Mouse (Mus musculus) forebrain, embryonic 11.5 days (tissue): ENCODE results near the gene Mamdc2. TPM values are rescaled to one million over a fixed set of nuclear protein-coding genes. Genes with fewer than 3 reads are reported as not detected.

Source experiments
- ATAC-seq: fragments of 200-750 bp; cut with Nextera tagmentation; replicated peaks from 2 replicates; pipeline ENCODE4 v1.8.0; 2017; ENCODE audit warnings: moderate TSS enrichment; ENCODE audit not compliant: low FRiP score
- DNase-seq: peaks from one replicate; pipeline ENCODE4 v3.0.0-alpha.2; 2017; ENCODE audit warnings: low spot score
- H3K27ac ChIP-seq: fragments of 300-500 bp; sonication (generic); 2 replicates; pipeline ENCODE4 v1.5.1; 2014; ENCODE audit warnings: low read depth, low read length
- H3K27me3 ChIP-seq: fragments of 300-500 bp; sonication (generic); 2 replicates; pipeline ENCODE4 v1.6.1; 2014; ENCODE audit warnings: mild to moderate bottlenecking, low read length, mixed read lengths; ENCODE audit not compliant: control insufficient read depth, insufficient read depth
- H3K36me3 ChIP-seq: fragments of 300-500 bp; sonication (generic); 2 replicates; pipeline ENCODE4 v1.6.1; 2014; ENCODE audit warnings: mild to moderate bottlenecking, low read length, moderate library complexity, mixed read lengths; ENCODE audit not compliant: control insufficient read depth, insufficient read depth
- H3K4me1 ChIP-seq: fragments of 300-500 bp; sonication (generic); replicated peaks from 2 replicates; pipeline ENCODE4 v1.6.1; 2014; ENCODE audit warnings: low read length, mixed read lengths; ENCODE audit not compliant: control insufficient read depth, insufficient read depth
- H3K4me2 ChIP-seq: fragments of 300-500 bp; sonication (generic); 2 replicates; pipeline ENCODE4 v1.6.1; 2014; ENCODE audit warnings: low read depth, mild to moderate bottlenecking, low read length, moderate library complexity, mixed read lengths; ENCODE audit not compliant: severe bottlenecking
- H3K4me3 ChIP-seq: fragments of 300-500 bp; sonication (generic); 2 replicates; pipeline ENCODE4 v1.5.1; 2014; ENCODE audit warnings: low read depth, low read length
- H3K9ac ChIP-seq: fragments of 300-500 bp; sonication (generic); 2 replicates; pipeline ENCODE4 v1.6.1; 2014; ENCODE audit warnings: low read length
- H3K9me3 ChIP-seq: fragments of 300-500 bp; sonication (generic); 2 replicates; pipeline ENCODE4 v1.6.1; 2016; ENCODE audit warnings: low read length, mixed read lengths; ENCODE audit not compliant: control insufficient read depth
- WGBS: fragments of 180-500 bp; shearing (Covaris S2); extraction: QIAGEN DNeasy Blood & Tissue Kit; methylation state at CpG from one replicate; pipeline ENCODE4 v1.1.7; 2014; 5-methylcytosine and 5-hydroxymethylcytosine counted together
- polyA plus RNA-seq: library from polyadenylated mRNA; unstranded; fragments of >200 nt; fragmentation: Nextera tagmentation; extraction: Ambion mirVana; gene quantifications from 2 replicates; pipeline ENCODE4 v1.2.1, GENCODE M21; 2014

Gene Mamdc2
- polyA plus RNA-seq, 1 experiment from 2014 or later: 1.2 TPM

GRCm38 (mm10) chr19:23360536-23360935 lies 87.7 kb downstream of the Mamdc2 start:
- ATAC-seq (no peak), DNase-seq (no peak)
- Histone ChIP-seq H3K4me2 (no peak overlapping the region), H3K36me3 (no peaks in the 10 kb centered on the region), H3K4me1 (no peaks in the 10 kb centered on the region), H3K9ac (no peak overlapping the region), H3K27ac (no peak overlapping the region), H3K27me3 (no peaks in the 10 kb centered on the region), H3K9me3 (no peaks in the 10 kb centered on the region), H3K4me3 (no peak overlapping the region)
- 93% methylated on average over 4 of the region's 4 CpGs for WGBS

- no peaks in the 10 kb centered on the region for H3K4me1 ChIP-seq
- no peak for ATAC-seq
- DNase-seq: no peak
- no peak overlapping the region for H3K4me3 ChIP-seq
- H3K9ac ChIP-seq: no peak overlapping the region
- H3K27me3 ChIP-seq: no peaks in the 10 kb centered on the region
- H3K9me3 ChIP-seq: no peaks in the 10 kb centered on the region
- no peak overlapping the region for H3K27ac ChIP-seq
- WGBS: 87% methylated on average over 5 of the region's 5 CpGs
- no peak overlapping the region for H3K4me2 ChIP-seq
- no peaks in the 10 kb centered on the region for H3K36me3 ChIP-seq
Measured at GRCm38 (mm10) chr19:23357253-23357652, 91.0 kb downstream of the Mamdc2 start.

- 92% methylated on average over 6 of the region's 6 CpGs for WGBS
- Histone ChIP-seq H3K27ac (no peak overlapping the region), H3K4me2 (no peak overlapping the region), H3K4me3 (no peak overlapping the region), H3K27me3 (no peaks in the 10 kb centered on the region), H3K9ac (no peak overlapping the region), H3K36me3 (no peaks in the 10 kb centered on the region), H3K9me3 (no peaks in the 10 kb centered on the region), H3K4me1 (no peaks in the 10 kb centered on the region)
- no peak for DNase-seq
- no peak for ATAC-seq
Measured at GRCm38 (mm10) chr19:23354738-23355137, 93.5 kb downstream of the Mamdc2 start.

GRCm38 (mm10) chr19:23353881-23354401 lies 94.3 kb downstream of the Mamdc2 start:
- Histone ChIP-seq H3K36me3 (no peaks in the 10 kb centered on the region), H3K4me2 (no peak overlapping the region), H3K9me3 (no peaks in the 10 kb centered on the region), H3K9ac (no peak overlapping the region), H3K4me3 (no peak overlapping the region), H3K27ac (no peak overlapping the region), H3K27me3 (no peaks in the 10 kb centered on the region), H3K4me1 (no peaks in the 10 kb centered on the region)
- DNase-seq (no peak), ATAC-seq (no peak)
- WGBS: 67% methylated on average over 9 of the region's 9 CpGs

GRCm38 (mm10) chr19:23353161-23353560 lies 95.1 kb downstream of the Mamdc2 start:
- H3K27ac ChIP-seq: no peak overlapping the region
- H3K9ac ChIP-seq: no peak overlapping the region
- H3K4me1 ChIP-seq: no peaks in the 10 kb centered on the region
- DNase-seq (no peak), ATAC-seq (no peak)
- no peaks in the 10 kb centered on the region for H3K9me3 ChIP-seq
- H3K36me3 ChIP-seq: no peaks in the 10 kb centered on the region
- H3K4me2 ChIP-seq: no peak overlapping the region
- WGBS: 82% methylated on average over 8 of the region's 8 CpGs
- H3K4me3 ChIP-seq: no peak overlapping the region
- no peaks in the 10 kb centered on the region for H3K27me3 ChIP-seq

- H3K27me3 ChIP-seq: no peaks in the 10 kb centered on the region
- 90% methylated on average over 13 of the region's 13 CpGs for WGBS
- no peak overlapping the region for H3K4me2 ChIP-seq
- no peak overlapping the region for H3K4me3 ChIP-seq
- no peak overlapping the region for H3K9ac ChIP-seq
- H3K9me3 ChIP-seq: no peaks in the 10 kb centered on the region
- no peaks in the 10 kb centered on the region for H3K36me3 ChIP-seq
- H3K27ac ChIP-seq: no peak overlapping the region
- no peaks in the 10 kb centered on the region for H3K4me1 ChIP-seq
- DNase-seq (no peak), ATAC-seq (no peak)
Measured at GRCm38 (mm10) chr19:23351808-23352491, 96.3 kb downstream of the Mamdc2 start.

- no peak for DNase-seq
- H3K27me3 ChIP-seq: no peaks in the 10 kb centered on the region
- H3K4me3 ChIP-seq: no peak overlapping the region
- H3K27ac ChIP-seq: no peak overlapping the region
- no peak for ATAC-seq
- no peaks in the 10 kb centered on the region for H3K9me3 ChIP-seq
- H3K4me2 ChIP-seq: no peak overlapping the region
- WGBS: 87% methylated on average over 2 of the region's 2 CpGs
- no peaks in the 10 kb centered on the region for H3K36me3 ChIP-seq
- no peak overlapping the region for H3K9ac ChIP-seq
- no peaks in the 10 kb centered on the region for H3K4me1 ChIP-seq
Measured at GRCm38 (mm10) chr19:23349930-23350329, 98.3 kb downstream of the Mamdc2 start.

GRCm38 (mm10) chr19:23342782-23343181 lies 105.5 kb downstream of the Mamdc2 start:
- Histone ChIP-seq H3K27ac (no peak overlapping the region), H3K27me3 (no peaks in the 10 kb centered on the region), H3K4me3 (no peak overlapping the region), H3K4me2 (no peak overlapping the region), H3K9ac (no peak overlapping the region), H3K4me1 (no peaks in the 10 kb centered on the region), H3K36me3 (no peaks in the 10 kb centered on the region), H3K9me3 (no peaks in the 10 kb centered on the region)
- ATAC-seq: no peak
- WGBS: 88% methylated on average over 3 of the region's 3 CpGs
- no peak for DNase-seq

GRCm38 (mm10) chr19:23332883-23333282 lies 115.4 kb downstream of the Mamdc2 start:
- no peak overlapping the region for H3K4me3 ChIP-seq
- H3K9me3 ChIP-seq: no peaks in the 10 kb centered on the region
- ATAC-seq (no peak), DNase-seq (no peak)
- H3K4me2 ChIP-seq: no peak overlapping the region
- H3K36me3 ChIP-seq: no peaks in the 10 kb centered on the region
- H3K9ac ChIP-seq: no peak overlapping the region
- WGBS: 98% methylated on average over 1 of the region's 1 CpGs
- no peaks in the 10 kb centered on the region for H3K27me3 ChIP-seq
- no peak overlapping the region for H3K27ac ChIP-seq
- no peaks in the 10 kb centered on the region for H3K4me1 ChIP-seq
